Mouse (Mus musculus): Measurements from ENCODE around the gene Zdhhc20.
"Not testable (repeated sequence)": the region's sequence is repeated elsewhere in the genome, so short reads cannot be mapped to it uniquely, and the experiment has no call there.

Zdhhc20 gene

DNA sequence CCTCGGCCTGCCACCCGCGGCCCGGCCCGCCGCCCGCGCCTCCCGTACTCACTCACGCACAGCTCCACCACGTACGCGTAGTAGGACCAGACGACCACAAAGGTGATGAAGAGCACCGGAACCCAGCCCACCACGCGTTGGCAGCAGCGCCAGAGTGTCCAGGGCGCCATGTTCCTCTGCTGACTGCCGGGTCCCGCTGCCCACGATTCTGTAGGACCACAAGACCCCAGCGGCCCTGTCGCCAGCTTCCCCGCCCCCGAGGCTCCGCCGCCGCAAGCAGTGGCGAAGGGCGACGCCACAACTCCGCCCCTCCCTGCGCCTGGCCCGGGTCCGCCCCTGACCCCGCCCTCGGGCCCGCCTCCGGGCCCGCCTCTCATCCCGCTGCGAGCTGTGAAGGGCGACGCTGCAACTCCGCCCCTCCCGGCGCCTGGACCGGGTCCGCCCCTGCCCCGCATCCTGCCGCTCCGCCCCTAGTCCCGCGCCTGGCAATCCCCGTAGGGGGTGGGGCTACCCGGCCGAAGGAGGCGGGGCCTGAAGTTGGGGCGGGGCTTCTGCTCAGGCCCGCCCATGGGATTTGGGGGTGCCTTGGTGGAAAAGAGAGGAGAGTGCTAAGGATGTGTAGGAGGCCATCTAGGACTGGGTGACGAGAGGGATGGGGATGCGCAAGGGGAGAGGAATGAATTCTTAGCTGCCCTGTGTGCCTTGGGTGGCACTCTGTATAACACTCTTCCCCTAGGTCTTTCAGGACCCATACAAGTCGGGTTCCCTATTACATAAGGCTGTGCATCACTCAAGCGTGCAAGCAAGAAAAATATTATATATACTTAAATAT, at the start of gene Zdhhc20:
Zdhhc20 (minus strand) TSS at position 266 of the 832 bp plus-strand sequence.
- peak; percentile 94 for DNase-seq

DNA sequence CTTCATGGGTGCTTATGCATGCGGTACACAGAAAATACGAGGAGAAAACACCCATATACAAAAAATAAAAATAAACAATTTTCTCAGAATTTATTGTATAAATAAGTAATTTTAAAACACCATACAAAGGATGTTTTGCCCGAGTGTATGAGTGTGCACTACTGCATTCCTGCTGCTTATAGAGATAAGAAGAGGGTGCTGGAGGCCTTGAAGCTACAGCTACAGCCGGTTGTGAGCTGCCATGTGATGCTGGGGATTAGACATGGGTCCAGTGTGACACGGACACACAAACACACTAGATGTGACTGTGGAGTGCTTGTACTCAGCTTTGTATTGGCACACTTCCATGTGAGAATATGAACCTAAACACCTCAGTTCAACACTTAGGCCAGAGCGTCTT, 47.2 kb upstream of the Zdhhc20 start:
- DNase-seq: no peak

DNA sequence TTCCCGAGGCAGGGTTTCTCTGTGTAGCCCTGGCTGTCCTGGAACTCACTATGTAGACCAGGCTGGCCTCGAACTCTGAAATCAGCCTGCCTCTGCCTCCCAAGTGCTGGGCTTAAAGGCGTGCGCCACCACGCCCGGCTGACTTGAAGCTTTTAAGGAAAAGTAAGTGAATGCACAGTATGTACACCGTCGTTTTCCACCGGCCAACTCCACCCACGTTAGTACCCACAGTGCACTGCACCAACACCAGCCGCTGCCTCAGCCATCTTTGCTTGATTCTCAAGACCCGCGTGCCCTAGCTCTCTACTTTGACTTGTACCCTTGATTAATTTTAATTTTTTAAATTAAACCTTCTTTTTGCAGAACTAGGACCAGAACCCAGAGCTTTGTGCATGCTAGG, 44.6 kb upstream of the Zdhhc20 start:
- no peak for DNase-seq

DNA sequence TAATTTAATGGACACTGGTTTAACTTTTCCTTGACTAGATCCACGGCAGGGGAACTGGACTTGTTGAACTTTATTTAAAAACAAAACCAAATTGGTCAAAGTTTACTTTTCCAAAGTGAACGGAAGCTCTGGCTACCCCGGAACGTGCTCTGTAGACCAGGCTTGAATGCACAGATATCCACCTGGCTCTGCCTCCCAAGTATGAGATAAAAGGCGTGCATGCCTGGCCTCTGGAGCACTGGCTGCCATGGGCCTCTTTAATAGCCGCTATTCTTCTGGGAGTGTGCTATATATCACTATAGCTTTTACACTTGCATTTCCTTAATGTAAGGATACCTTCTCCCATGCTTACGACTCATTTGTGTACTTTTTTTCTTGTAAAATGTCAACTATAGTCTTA, 43.5 kb upstream of the Zdhhc20 start:
- DNase-seq: no peak

DNA sequence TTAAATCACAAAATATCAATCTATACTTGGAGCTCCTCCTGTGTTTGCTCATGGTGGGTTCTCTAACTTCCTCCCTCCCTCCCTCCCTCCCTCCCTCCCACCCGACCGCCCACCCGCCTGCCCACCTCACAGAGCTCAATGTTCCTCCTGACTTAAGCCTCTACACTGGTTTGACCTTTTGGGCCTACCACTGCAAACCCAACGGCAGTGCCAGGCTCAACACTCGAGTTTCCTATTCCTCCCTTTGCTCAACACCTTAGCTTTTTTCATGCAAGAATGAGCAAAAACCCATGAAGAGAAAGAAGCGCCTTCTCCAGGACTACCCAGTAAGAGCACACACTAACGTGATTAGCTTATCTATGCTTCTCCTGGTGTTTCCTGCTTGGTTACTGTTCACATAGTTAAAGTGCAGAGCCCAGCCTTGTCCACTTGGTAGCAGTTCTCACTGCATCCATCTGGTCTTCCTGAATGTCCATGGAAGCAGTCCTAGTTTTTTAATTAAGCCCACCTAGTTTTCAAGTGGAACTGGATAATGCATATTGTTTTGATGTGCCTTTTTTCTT, 42.9 kb upstream of the Zdhhc20 start:
- DNase-seq: no peak

DNA sequence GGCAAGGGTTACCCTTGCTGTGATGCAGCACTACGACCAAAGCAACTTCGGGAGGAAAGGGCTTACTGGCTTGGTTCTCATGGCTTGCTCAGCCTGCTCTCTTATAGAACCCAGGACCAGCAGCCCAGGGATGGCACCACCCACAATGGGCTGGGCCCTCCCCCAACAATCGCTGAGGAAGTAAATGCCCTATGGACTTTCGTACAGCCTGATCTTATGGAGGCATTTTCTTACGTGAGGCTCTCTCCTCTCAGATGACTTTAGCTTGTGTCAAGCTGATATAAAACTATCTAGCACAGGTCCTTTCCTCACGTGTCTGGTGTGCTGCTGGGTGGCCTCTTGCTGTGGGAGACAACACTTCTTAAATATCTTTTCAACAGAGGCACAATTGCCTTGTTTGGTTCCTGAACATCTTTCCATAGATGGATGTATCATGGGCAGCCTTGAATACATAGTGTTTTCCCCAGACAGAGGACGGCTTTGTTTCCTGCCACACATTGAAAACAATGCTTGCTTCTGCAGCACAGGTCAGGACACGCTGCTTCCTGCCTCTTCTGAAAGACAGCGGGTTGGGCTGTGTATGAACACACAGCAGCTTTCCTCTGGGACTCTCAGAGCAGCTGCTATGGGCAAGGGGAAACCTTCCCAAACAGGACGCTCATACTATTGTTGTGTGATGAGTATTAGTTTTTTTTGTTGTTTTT, 31.5 kb upstream of the Zdhhc20 start:
- DNase-seq: peak; percentile 12

DNA sequence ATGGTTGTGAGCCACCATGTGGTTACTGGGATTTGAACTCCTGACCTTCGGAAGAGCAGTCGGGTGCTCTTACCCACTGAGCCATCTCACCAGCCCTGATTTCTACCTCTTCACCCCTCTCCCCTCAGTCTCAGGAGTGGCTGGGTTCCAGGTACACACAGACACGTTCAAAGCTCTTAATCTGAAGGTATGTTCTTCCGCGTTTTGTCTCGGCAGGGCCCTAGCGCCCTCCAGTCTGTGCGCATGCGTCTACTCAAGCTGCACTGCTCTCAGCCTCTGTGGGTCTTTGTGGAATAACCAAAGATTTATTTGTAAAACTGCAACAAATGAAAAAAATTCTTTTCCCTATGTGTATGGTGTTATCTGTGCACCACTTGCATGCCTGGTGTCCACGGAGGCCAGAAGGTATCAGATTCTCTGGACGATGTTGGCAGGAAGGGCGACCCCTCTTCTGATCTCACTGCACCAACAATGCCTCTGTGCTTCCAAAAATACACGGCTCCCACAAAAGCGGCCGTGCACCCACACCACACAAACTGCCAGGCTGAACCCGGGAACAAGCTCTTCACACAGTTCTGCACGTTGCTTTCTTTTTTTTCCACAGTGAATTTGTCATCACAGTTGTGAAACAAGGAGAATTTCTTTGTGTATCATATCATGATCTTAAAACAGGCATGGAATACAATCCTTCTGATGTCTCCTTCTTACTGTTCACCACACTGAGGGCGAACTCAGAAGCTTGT, 30.7 kb upstream of the Zdhhc20 start:
- no peak for DNase-seq

DNA sequence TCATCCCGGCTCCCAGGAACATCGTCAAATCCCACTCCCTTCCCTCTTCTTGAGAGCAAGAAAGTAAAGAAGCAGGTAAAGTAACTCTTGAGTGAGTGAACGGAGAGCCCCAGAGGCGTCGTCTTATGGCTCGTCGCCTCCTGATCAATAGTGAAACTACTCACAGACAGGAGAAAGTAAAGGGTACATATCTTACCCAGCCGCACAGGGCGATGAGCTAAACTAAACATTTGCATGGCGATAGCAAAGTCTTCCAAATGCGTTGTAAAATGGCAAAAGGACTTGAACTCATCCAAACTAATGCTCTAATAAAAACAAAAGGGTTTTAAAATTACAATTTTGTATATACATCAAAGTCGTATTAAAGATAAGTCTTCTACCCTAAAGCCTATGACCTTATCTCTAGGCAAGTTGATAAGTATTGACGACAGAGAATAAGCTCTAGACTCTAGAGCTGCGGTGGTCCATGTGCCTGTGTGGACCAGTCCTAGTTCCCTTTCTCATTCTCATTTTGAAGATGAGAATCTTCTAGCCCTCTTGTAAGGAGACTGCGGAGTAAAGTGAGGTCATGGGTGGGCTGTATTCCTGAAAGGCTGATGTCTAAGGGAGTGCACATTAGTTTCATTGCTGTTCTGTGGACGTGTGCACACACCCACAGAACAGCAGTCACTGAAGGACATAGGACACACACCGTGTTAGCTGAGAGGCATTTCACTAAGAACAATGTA, 29.2 kb upstream of the Zdhhc20 start:
- DNase-seq: no peak

DNA sequence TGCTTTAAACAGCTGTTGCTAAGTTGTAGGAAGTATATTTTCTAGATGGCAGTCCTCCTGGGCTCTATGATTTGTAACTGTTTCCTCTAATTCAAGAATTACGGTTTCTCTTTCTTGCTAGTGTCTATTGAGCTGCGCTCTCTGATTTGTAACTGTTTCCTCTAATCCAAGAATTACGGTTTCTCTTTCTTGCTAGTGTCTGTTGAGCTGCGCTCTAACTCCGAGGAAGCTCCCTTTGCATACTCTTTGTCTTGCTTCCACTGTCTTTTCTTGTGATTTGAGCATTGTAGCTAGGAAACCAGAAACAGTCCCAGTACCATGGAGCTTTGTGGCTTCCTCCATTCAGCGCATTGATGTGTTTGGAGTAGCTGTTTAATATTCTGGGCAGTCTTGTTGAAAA, 25.3 kb upstream of the Zdhhc20 start:
- no peak for DNase-seq

DNA sequence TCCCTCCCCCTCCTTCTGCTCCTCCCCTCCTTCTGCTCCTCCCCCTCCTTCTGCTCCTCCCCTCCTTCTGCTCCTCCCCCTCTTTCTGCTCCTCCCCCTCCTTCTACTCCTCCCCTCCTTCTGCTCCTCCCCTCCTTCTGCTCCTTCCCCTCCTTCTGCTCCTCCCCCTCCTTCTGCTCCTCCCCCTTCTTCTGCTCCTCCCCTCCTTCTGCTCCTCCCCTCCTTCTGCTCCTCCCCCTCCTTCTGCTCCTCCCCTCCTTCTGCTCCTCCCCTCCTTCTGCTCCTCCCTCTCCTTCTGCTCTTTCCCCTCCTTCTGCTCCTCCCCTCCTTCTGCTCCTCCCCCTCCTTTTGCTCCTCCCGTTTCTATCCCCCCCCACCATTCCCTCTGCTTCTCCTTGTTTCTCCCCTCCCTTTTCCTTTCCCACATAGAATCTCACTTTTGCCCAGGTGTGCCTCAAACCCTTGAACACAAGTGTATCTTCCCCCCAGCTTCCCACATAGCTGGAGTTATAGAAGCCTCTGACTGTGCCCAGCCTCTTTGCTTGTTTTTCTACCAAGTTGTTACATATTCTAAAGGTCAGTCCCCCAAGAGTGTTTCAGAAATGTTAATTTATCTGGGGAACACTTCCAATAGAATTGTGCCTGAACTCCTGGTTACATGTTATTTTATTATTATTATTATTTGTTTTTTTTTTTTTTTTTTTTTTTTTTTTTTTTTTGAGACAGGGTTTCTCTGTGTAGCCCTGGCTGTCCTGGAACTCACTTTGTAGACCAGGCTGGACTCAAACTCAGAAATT, 22.3 kb upstream of the Zdhhc20 start:
- DNase-seq: not testable (repeated sequence)

DNA sequence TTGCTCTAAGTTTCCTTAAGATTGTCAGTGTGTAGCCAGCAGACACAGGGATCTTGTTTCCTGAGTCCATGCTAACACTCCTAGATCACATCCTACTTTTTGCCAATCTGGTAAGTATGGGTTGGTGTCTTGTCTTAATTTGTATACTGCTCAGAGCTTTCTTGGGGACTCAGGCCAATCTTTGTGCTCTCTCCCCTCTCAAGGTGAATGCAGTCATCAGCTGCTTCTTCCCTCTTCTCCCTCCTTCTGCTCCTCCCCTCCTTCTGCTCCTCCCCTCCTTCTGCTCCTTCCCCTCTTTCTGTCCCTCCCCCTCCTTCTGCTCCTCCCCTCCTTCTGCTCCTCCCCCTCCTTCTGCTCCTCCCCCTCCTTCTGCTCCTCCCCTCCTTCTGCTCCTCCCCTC, 21.7 kb upstream of the Zdhhc20 start:
- not testable (repeated sequence) for DNase-seq

DNA sequence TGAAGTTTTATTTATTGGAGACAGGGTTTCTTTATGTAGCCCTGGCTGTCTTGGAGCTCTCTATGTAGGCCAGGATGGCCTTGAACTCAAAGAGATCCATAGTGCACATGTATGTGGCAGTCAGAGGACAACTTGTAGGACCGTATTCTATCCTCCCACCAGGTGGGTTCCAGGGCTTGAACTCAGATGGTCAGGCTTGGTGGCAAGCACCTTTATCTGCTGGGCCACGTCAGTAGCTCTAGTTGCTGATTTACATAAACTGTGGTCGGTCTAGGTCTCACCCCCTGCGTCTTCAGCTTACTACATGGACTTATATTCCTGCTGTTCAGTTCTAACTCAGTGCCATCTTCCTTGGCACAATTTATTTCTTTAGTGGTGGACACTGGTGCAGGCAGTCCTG, 21.2 kb upstream of the Zdhhc20 start:
- DNase-seq: no peak

DNA sequence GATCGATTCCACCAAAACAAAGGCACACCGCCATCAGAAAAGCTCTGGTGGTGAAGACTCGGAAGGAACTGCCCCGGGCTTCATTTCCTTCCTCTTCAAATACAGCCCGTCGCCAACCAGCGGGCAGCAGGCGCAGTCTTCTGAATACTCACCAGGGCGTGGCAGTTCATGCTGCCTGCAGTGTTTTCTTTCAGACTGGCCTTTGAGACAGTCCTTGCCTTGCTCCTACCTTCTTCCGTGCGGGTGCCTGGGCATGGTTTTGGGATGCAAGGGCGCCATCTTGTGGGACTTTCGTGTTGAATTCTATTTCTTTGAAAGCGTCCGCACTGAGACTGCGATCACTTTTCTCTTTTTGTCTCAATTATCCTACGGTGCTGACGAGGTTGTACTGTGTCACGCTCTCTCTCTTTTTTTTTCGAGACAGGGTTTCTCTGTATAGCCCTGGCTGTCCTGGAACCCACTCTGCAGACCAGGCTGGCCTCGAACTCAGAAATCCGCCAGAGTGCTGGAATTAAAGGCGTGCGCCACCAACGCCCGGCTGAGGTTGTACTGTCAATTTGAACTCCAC, 20.5 kb upstream of the Zdhhc20 start:
- peak; percentile 81 for DNase-seq

DNA sequence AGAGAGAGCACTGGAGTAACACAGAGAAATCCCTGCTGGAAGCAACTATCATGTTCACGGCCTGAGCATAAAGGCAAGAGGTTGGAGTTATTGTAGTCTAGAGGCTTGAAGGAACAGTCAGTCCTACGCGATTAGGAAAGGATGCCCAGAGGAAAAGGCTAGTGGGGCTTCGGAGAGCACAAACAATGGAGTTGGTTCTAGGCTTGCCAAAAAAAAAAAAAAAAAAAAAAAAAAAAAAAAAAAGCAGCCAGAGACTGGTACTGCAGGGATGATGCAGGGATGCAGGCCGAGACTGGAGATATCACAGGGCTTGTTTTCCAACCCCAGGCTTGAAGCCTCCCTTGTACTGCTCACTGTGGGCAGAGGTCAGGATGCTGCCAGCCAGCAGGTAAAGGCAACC, 19.2 kb upstream of the Zdhhc20 start:
- no peak for DNase-seq

DNA sequence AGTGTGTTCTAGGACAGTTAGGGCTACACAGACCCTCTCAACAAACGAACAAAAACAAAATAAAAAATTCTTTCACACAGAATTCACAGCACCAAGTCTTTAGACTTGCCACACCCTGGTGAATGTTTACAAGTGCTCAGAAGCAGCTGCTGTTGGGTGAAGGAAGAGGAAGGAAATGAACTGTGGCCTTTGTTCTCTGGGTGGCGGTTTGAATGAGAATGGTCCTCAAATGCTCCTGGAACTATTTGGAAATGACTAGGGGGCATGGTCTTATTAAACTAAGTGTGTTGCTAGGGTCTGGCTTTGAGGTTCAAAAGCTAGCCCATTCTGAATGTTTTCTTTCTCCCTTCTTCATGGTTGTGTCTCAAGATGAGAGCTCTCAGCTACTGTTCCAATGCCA, 18.4 kb upstream of the Zdhhc20 start:
- no peak for DNase-seq

DNA sequence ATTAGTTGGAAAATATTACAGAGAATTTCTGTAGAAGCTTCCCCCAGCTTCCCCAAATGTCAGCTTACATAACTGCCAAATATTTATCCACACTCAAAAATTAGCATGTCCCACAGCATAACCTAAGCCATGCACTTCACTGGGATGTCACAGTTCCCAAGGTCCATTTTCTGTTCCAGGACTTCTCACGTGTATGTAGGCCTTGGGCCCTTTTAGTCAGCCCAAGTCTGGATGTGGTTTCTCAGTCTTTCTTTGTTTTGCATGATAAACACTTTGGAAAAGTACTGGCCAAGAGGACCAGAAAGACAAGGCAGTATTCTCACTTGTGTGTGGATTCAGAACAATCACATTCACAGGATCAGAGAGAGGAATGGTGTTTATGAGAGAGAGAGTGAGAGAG, 11.9 kb upstream of the Zdhhc20 start:
- no peak for DNase-seq

DNA sequence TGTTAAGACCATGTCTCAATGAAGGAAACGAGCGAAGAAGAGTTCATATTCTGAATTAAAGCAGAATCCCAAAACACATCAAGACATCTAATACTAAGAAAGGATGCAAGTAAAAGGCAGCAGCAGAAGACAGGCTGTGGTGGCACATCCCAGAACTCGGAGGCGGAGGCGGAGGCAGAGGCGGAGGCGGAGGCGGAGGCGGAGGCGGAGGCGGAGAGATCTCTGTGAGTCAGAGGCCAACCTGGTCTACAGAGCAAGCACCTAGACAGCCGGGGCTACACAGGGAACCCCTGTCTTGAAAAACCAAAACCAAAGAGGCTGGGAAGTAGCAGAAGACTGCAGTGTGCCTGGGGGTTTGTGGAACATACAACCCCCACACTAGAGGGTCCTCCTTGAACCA, 6.8 kb upstream of the Zdhhc20 start:
- no peak for DNase-seq

DNA sequence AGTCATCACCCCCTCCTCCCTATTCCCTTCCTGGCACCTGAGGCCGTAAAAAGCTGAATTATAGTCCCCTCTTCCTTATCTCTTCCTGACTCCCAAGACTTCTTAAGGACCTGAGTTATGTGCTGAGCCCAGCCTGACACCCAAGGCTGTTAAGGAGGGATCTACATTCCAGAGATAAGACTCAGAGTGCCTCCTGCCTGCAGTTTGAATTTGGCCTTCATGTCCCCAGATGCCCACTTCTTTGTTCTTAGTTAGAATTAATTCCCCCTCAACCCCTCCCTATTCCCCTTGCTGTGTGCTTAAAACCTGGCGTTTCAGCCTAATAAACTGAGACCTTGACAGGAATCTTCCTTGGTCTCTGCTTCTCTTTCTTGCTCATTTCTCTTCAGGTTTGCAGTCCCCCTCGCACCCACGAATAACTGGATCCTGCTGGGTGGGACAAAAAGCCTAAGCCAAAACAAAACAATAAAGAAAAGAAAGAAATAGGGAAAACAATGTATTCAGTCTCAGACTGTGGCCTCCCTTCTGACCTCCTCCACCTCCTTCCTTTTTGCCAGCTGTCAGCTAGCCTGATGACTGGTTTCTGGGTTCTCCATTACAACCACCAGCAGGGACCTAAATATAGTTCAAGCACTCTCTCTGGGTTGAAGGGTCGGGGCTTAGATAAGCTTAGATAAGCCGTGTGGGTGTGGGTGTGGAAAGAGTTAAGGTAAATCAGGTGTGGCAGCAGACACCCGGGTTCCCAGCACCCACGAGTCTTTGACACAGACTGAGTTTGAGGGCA, 6.2 kb upstream of the Zdhhc20 start:
- DNase-seq: not testable (repeated sequence)

DNA sequence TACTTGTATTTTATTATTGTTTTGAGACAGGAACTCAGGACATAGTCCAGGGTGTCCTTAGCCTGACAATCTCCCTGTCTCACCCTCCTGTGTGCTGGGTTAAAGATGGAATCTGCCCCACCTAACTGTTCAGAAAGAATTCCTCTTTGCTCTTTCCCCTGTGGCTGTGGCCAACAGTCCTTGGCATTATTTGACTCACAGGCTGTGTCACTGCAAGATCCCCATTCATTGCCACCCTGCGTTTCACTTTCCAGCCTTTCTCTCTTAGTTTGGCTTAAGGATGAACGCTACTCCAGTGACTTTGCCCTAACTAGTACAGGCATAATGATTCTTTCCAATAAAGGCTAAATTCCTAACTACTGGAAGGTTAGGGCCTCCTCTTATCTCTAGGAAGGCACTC, 4.3 kb upstream of the Zdhhc20 start:
- DNase-seq: no peak

DNA sequence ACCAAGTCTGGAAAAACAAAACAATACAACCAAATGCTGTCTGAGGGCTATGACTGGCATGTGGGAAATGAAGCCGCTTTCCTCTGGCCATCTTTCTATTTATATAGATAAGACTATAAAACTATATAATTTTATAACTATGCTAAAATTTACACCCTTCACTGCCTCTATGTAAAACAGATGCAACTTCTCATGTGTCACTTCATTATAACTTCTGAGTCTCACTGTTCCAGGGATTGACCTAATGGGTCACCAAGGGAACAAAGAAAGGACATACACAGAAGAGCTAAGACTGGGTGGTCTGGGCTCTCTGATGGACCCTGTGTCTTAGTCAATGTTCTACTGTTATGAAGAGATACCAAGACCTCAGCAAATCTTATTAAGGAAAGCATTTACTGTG, 2.9 kb upstream of the Zdhhc20 start:
- no peak for DNase-seq

DNA sequence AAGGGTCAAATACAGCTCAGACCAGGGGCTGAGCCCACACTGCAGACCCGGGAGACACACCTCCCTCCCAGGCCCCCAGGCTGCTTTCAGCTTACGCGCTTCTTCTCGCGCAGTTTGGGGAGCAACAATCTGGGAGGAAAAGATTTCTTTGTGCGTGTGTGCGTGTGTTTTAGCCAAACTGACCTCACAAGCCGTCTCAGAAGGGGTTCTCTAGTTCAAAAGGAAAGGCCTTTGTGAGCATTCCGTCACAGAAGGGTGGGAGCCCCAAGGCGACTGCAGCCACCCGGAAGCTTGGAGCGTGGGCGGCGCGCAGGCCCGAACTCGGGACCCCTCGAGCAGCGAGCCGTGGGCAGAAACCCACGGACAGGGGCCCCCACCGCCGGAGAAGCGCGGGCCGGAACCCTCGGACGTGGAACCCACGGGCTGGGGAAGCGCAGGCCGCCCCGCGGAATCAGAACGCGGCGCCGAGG, 500 bp downstream of the Zdhhc20 start:
- DNase-seq: no peak

Measured in kidney, adult 11 months (tissue).